Mouse (Mus musculus) cerebellum, postnatal 36 days (tissue): ENCODE measurements at regions not wholly inside any gene's neighbourhood (a gene's known extent, or its start where the extent isn't known, plus 50 kb on each side); places are given as distances from the start of the nearest gene placed in this dataset.

Experiments
- DNase-seq, 2 experiments: peaks; one replicate each; pipeline ENCODE4 v3.0.0; 2021 to 2022; ENCODE audit warnings: mixed read lengths in 2 of 2

DNA sequence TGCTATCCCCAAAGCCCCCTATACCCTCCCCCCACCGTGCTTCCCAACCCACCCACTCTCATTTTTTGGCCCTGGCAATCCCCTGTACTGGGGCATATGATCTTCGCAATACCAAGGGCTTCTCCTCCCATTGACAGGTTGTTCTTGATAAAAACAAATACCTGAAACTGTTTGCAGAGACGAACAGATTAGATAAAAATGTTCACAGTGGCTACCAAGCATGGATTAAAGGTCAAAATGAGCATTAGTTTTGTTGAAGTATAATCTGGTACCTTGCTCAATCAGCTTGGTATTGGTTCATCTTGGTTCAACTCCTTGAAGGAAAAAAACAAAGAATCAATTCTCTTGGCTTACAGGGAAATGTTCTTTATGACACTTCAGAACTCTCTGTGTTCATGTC is 81.5 kb upstream of the Dab2 start:
- no peak for DNase-seq

DNA sequence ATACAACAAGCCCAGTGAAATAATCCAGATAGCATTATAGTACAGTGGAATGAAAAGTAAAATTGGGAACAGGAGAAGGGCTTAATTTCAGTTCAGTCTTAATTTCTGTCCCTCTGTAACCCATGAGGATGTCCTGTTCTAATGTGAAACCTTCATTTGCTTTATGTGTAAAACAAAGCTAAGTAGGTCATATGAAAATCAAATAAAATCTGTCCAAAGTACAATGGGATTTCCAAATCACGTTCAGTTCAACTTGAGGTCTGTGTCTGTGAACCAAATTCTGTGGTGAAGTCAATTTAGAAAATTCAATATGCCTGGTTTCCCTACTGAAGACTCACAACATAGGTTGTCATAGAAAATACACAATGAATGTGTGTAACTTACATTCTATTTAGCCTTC is 74.4 kb upstream of the Dab2 start:
- no peak for DNase-seq

DNA sequence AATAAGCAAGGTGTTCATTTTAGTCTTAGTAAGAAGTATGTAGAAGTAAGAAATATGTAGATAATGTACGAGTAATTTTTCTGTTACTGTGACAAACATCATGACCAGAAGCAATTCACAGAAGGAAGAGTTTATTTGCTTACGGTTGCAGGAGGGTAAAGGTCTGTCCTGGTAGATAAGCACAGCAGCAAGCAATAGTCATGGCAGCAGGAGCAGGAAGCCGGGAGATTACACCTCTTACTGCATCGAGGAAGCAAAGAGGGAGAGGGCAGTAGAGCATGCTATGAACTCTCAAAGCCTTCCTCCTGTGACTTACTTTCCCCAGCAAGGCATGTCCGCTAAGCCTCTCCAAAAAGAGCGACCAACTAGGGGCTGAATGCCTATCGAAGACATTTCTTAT is 69.0 kb upstream of the Dab2 start:
- no peak for DNase-seq

DNA sequence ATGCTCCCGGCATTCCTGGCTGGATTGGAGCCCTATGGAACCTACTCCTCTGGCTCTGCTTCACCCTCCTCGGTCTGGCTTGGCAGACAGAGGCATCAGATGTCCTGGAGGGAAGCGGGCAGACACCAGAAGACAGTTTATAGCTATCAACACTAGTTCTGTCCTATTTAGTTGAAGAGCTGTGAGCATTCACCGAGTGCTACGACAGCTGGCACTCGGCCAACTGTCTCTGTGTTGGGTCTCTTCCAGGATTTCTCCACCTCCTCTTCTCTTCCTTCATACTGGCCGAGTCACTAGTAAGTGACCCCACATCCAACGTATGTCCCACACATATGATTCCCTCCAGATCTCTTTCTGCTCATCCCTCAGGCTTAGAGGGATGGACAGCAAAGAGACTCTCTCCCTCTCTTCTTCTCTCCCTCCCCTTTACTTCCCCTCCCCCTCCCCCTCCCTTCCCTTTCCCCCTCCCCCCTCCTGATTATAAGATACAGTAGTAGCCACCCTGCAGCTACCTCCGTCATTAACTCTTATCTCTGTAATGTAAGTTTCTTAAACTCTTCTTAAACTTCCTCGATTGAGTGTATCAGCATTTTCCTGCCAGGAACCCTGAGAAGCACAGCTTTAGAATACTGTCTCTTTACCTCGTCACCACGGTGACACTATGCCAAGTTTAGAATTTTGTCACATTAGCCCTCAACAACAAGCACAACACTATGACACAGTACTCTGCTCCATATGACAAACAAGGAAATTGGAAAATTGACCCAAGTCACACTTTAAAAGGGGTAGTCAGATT is 68.1 kb upstream of the Dab2 start:
- peak; percentile 14 to 17 for DNase-seq

DNA sequence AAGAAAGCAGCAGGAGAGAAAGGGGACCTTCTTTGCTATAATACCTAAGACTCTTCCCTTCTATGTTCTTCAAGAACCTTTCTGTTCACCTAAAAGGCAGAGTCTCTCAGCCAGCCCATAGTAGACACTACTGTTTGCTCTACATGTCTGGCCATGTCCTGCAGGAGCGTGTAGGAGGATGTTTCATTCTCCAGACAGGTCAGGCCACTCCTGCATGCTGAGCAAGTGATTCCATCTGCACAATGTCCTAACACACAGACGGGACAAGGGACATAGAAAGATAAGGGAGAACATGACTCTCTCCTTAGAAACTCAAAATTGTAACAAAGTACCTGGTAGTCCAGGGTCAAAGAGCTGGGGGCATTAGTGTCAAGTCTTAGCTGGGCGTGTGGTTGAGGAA is 66.0 kb upstream of the Dab2 start:
- DNase-seq: no peak

DNA sequence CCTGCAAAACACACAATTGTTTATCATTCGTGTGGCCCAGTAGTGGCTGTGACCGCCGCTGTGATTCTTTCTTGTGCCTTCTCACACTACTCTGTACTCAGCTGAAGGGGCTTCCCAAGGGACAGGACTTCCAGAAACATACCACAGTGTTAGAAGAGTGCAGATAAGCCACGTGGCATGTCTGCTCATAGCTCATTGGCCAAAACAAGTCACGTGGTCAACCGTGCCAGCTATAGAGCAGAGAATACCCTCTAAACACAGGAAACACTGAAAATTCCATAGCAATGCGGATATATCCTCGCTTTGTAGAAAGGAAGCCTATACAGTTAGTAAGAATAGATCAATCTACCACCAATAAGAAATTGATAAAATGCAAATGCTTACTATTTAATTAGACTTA is 63.0 kb upstream of the Dab2 start:
- no peak for DNase-seq

DNA sequence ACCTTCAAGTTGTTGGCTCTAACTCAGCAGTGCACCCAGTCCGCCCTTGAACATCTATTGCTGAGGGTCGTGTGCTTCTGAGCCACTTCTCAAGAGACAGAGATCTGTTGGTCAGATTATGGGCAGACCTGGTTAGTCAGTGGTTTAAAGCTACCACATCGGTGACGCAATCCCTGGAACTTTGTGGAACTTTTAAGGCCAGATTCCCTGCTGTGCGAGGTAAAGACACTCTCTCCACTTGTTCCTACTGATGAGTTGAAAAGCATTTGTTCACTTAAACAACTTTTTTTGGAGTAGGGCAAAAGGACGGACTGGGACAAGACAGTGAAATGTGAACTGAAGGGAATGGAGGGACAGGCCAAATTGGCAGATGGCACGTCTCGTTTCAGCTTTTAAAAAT is 61.9 kb upstream of the Dab2 start:
- no peak for DNase-seq

DNA sequence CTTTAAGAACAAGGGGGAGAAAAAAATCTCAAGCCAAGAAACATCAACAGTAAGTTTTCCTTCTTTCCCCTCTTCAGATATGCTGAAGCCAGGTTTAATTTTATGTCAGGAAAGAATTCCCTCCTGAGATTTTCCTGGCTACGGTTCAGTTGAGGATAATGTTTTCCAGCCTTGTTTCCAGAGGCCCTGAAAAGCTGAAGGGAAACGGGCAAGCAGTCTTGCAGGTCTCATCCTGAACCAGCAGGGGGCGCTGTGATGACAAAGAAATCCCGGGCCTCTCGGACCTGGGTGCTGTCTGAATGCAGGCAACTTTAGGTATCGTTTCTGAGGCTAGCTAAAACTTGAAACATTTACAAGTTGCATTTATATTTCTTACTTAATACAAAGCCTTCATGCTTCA is 61.5 kb upstream of the Dab2 start:
- DNase-seq: peak; percentile 49 to 59

DNA sequence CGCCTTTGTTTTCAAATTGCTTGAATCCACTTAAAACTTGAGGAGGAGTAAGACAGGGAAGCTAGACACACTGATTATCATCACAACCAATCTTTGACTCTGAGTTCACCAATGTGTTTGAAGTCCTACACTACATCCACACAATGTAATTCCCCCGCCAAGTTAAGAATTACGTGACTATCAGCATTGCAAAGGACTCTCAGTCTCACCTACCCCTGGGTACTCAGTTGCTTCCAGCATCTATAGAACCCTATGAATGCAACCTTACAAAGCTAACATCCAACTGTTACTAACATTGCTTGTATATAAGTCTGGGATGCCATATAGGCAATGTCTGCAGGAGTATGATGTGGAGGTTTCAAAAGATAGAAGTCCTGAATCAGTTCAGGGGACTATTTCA is 60.8 kb upstream of the Dab2 start:
- DNase-seq: no peak

DNA sequence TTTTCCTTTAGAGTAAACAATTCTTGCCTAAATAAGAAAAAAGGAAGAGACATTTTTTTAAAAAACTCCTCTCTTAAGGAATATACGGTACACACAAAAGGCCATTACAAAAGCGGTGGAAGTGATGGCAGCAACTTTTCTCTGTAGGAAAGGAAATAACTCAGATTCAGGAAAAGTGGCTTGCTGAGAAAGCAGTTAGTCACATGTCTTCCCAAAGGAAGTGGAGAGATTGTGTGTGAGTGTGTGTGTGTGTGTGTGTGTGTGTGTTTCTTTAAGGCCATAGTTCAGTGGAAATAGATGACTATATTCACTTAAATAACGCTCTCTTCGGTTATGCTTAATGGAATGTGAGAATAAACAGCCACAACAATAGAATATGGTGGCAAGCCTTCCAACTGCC is 57.5 kb upstream of the Dab2 start:
- DNase-seq: no peak

DNA sequence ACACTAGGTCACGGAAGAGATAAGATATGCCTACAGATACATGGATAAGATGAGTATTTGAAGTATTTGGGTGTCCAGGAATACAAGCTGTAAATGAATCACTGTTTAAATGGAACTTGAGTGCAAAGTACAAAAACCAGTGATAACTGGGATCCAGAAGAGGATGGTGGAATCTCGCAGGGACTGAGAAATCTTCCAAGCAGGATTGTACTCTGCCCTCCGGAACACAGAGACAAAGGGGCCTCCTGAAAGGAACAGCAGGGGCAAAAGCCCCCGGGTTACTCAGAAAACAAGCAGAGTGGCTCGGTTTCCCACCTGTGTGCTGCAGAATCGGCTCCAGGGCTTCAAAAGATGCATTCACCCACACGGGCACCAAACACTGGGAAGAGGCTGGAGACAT is 55.2 kb upstream of the Dab2 start:
- no peak for DNase-seq

DNA sequence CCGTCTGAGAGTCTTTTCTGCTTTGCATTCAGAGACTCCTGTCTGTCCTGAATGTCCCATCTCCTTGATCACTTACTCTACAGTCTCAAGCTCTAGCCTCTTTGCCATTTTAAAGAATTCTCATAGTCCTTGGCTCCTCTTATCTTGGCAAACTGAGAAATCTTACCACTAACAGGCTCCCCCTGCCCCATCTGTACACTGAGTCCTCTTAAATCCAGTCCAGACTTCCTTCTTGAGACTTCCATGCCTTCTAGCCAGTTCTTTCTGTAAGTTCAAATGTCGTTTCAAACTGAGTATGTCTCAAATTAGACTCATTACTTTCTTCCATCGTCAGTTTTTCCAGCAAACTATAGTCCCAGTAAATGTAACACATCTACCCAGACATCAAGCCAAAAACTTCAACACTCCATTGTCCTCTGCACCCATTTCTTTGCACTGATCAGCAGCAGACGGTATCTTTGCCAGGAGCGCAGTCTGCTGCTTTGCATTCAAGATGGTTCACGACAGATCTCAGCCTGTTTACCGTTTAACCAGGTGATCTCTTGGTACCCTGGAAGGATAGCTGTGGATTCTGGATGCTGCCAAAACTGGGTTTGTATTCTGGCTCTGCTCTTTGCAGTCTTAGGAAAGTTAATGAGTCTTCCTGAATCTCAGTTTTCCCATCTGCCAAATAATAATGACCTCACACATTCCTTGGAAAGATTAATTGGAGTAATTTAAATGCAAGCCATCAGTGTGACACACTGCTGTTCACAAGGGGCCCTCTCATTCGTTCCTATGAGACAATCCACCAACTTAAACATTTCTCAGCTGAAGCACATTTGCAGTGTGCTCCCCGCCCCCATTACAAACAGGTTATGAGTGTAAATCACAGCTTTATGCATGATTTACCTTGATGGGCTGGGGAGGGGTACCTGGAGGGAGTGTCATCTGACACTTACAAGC is 53.4 kb upstream of the Dab2 start:
- no peak for DNase-seq

DNA sequence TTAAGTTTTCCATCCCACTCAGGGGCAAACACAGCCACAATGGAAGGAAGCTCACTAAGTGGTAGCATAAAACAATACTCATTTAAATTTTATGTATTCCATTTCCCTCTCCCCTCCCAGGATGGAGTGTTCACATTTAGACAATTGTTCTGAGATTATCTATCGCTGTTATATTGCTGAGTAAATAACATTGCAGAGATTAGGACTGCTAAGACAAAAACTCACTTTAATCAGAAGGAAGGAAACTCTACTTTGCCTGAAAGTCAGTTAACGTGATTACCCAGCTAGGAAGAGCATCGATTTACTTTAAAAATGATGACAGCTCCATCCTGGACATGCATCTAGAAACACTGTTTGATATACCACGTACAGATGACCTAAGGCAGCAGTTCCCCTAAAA is 51.1 kb upstream of the Dab2 start:
- no peak for DNase-seq
